Mouse (Mus musculus) cerebral cortex, adult 2 months (tissue): Measurements from ENCODE around the gene Gm13539.

Source experiments
- WGBS: fragments of 180-500 bp; shearing (Covaris S2); methylation state at CpG from one replicate; pipeline ENCODE4 v1.1.7; 2018; 5-methylcytosine and 5-hydroxymethylcytosine counted together

Gm13539 gene

DNA sequence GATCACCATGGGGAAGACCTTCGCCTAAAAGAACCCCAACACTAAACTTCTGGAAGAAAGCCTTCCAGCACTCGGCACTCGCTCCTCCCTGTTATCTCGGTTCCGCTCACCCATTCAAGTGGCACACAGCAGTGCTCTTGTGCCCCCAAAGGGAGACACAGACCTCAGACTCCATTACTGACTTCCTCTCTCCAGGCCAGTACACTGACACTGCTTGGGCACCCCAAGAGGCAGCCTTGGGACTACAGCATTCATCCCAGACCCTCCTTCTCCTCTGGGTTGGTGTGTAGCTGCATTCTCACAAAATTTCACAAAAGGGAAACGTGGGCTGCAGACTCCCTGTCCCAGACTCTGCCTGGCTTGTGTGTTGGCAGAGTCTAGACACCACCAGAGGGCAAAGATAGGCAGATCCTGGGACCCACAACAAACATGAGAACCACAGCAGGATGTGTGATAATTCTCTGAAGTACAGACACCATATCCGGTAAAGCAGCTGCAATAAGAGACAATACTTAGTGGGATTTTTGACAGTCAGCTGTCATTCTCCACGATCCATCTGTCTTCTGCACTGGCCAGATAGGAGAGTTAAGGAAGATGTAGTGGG, 46.4 kb downstream of the Gm13539 start:
- 76% methylated on average over 8 of the region's 8 CpGs for WGBS

DNA sequence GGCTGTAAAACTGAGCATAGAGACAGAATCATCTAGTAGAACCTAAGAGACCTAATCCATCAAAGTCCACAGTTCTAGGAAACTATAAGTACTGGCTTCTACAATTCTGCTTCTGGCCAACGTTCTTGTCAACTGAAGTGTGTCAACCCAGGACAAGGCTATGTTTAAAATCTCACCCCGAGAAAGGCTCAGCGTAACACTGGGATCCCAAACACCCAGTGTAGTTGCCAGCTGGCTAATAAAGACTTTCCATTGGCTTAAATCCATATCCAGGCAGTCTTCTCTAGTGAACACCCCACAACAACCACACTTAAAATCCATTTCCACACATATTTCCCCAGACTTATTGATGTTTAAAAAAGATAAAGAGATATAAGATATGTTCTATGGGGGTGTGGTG, 48.7 kb downstream of the Gm13539 start:
- 55% methylated on average over 3 of the region's 3 CpGs for WGBS

- 47% methylated on average over 5 of the region's 5 CpGs for WGBS
Observed at GRCm38 (mm10) chr2:25836291-25836690, 54.2 kb downstream of the Gm13539 start.
